Mouse (Mus musculus) CH12.LX (cell line): ENCODE results near the gene Fgfr2.

Experiments used
- CTCF ChIP-seq, 2 experiments: IDR thresholded peaks in 1 of 2; conservative IDR thresholded peaks in 1 of 2; 2 replicates each; pipeline ENCODE4 v1.5.1; 2011 to 2012; ENCODE audit warnings: low read depth in 2 of 2, low read length in 2 of 2, improper control_type of control experiment in 1 of 2, inconsistent platforms in 1 of 2, mild to moderate bottlenecking in 1 of 2, moderate library complexity in 1 of 2
- MAFK ChIP-seq: IDR thresholded peaks from 2 replicates; pipeline ENCODE4 v1.6.1; 2011; ENCODE audit warnings: low read length, improper control_type of control experiment; ENCODE audit not compliant: insufficient replicate concordance
- MAX ChIP-seq: IDR thresholded peaks from 2 replicates; pipeline ENCODE4 v1.6.1; 2011; ENCODE audit warnings: low read length, improper control_type of control experiment
- MEF2A ChIP-seq: IDR thresholded peaks from 2 replicates; pipeline ENCODE4 v1.6.1; 2014; ENCODE audit warnings: low read depth, mild to moderate bottlenecking, inconsistent platforms, low read length, improper control_type of control experiment, borderline replicate concordance
- TBP ChIP-seq: conservative IDR thresholded peaks from 2 replicates; pipeline ENCODE4 v1.6.1; 2011; ENCODE audit warnings: low read depth, low read length, improper control_type of control experiment
- ZKSCAN1 ChIP-seq: IDR thresholded peaks from 2 replicates; pipeline ENCODE4 v1.6.1; 2012; ENCODE audit warnings: low read depth, inconsistent platforms, low read length, improper control_type of control experiment, borderline replicate concordance
- ZNF384 ChIP-seq: IDR thresholded peaks from 2 replicates; pipeline ENCODE4 v1.6.1; 2012; ENCODE audit warnings: low read depth, low read length, improper control_type of control experiment, inconsistent platforms

DNA sequence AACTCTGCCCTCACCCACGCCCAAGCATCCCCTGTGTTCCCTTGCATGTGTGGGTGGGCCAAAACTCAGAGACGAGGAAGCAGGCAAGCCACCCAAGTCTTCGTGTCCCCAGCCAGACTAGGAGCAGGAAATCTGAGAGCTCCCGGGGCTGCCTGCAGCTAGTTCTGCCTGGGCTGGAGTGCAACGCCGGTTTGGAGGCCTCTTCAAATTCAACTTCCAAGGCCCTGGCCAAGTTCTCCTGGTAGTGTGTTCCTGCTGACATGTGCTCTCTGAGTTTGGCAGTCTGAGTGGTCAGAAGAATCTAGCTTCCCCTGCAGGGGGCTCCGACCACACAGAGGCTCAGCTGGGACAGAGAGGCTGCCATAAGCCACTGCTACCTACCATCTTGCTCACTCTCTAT is 2948.6 kb downstream of the Fgfr2 start:
- TF ChIP-seq TBP = no peak
- TF ChIP-seq MEF2A = no peak
- TF ChIP-seq ZKSCAN1 = no peak
- no peak for TF ChIP-seq CTCF (conservative IDR thresholded peaks at IDR 0.05 in 1 of 2, IDR thresholded peaks at IDR 0.05 in 1 of 2; ENCODE audit: low read depth in 2 of 2, low read length in 2 of 2)
- TF ChIP-seq ZNF384 = no peak
- TF ChIP-seq MAFK = no peak
- no peak for TF ChIP-seq MAX
